Mouse (Mus musculus): ENCODE results near the gene Nhs. TPM values are rescaled to one million over a fixed set of nuclear protein-coding genes. Genes with fewer than 3 reads are reported as not detected.

Nhs gene
- total and polyA plus RNA-seq, 3 experiments = 0.04 to 0.30 (median 0.12) TPM

- Histone ChIP-seq H3K9ac (ENCODE audit: insufficient read depth, low read depth) (no peak overlapping the region), H3K4me1 (ENCODE audit: control insufficient read depth in 1 of 2, insufficient read depth in 2 of 2) (no peaks in the 10 kb centered on the region), H3K79me2 (replicated peaks; ENCODE audit: control insufficient read depth, extremely low read depth, insufficient read depth, poor library complexity, severe bottlenecking) (no peaks in the 10 kb centered on the region), H3K27ac (ENCODE audit: insufficient read depth, low read depth) (no peak overlapping the region), H3K9me3 (replicated peaks; ENCODE audit: low read length) (no peaks in the 10 kb centered on the region), H3K4me2 (ENCODE audit: insufficient read depth, low read depth, poor library complexity, severe bottlenecking) (no peak overlapping the region), H3K4me3 (replicated peaks in 1 of 3; ENCODE audit: low read depth in 2 of 3, low read length in 2 of 3, poor library complexity in 1 of 3) (no peak overlapping the region), H3K36me3 (replicated peaks in 1 of 2; ENCODE audit: control insufficient read depth in 1 of 2, insufficient read depth in 1 of 2, low read length in 1 of 2) (no peaks in the 10 kb centered on the region), H3K27me3 (replicated peaks) (no peaks in the 10 kb centered on the region)
- DNase-seq (ENCODE audit: extremely low read depth) = no peak
- no peak for TF ChIP-seq CHD1 (IDR thresholded peaks at IDR 0.05; ENCODE audit: low read depth, low read length)
- no peak for TF ChIP-seq POLR2A (IDR thresholded peaks at IDR 0.05; ENCODE audit: low read depth, low read length)
- no peak for TF ChIP-seq POLR2AphosphoS2 (IDR thresholded peaks at IDR 0.05; ENCODE audit: low read depth, low read length)
- TF ChIP-seq SIN3A (IDR thresholded peaks at IDR 0.05; ENCODE audit: low read length) = no peak
- TF ChIP-seq KAT2A (IDR thresholded peaks at IDR 0.05; ENCODE audit: insufficient replicate concordance, low read length) = no peak
- TF ChIP-seq TCF12 (IDR thresholded peaks at IDR 0.05; ENCODE audit: low read depth, low read length) = no peak
- no peak for TF ChIP-seq HCFC1 (IDR thresholded peaks at IDR 0.05; ENCODE audit: low read depth, low read length)
- TF ChIP-seq JUND (conservative IDR thresholded peaks at IDR 0.05; ENCODE audit: low read depth, low read length) = no peak
- no peak for TF ChIP-seq SMC3 (IDR thresholded peaks at IDR 0.05; ENCODE audit: low read depth, low read length)
- TF ChIP-seq USF1 (IDR thresholded peaks at IDR 0.05; ENCODE audit: low read depth, low read length) = no peak
- in situ Hi-C loops (cut with MboI; ENCODE audit: low pct_ligation_motif_present, low pct_unique_long_range_greater_than_20kb, low sequenced_read_pairs) = no loop called here
- dilution Hi-C loops (cut with MboI; ENCODE audit: extremely low pct_ligation_motif_present, extremely low pct_unique_long_range_greater_than_20kb, low sequenced_read_pairs) = no loop called here
Observed at GRCm38 (mm10) chrX:161871306-161871705, 288.2 kb downstream of the Nhs start.

- dilution Hi-C loops (cut with MboI; ENCODE audit: extremely low pct_ligation_motif_present, extremely low pct_unique_long_range_greater_than_20kb, low sequenced_read_pairs) = no loop called here
- H3K27ac ChIP-seq (ENCODE audit: insufficient read depth, low read depth) = no peak overlapping the region
- no peak overlapping the region for H3K4me2 ChIP-seq (ENCODE audit: insufficient read depth, low read depth, poor library complexity, severe bottlenecking)
- DNase-seq (ENCODE audit: extremely low read depth) = no peak
- in situ Hi-C loops (cut with MboI; ENCODE audit: low pct_ligation_motif_present, low pct_unique_long_range_greater_than_20kb, low sequenced_read_pairs) = no loop called here
- TF ChIP-seq CHD2 (IDR thresholded peaks at IDR 0.05; ENCODE audit: low read length) (no peak), RAD21 (IDR thresholded peaks at IDR 0.05; ENCODE audit: low read depth, low read length) (no peak), MEF2A (IDR thresholded peaks at IDR 0.05; ENCODE audit: borderline replicate concordance, low read depth, low read length) (no peak), KAT2A (IDR thresholded peaks at IDR 0.05; ENCODE audit: insufficient replicate concordance, low read length) (no peak), NELFE (IDR thresholded peaks at IDR 0.05; ENCODE audit: low read depth, low read length) (no peak), EP300 (IDR thresholded peaks at IDR 0.05; ENCODE audit: low read length) (no peak)
- H3K4me1 ChIP-seq (ENCODE audit: control insufficient read depth in 1 of 2, insufficient read depth in 2 of 2) = no peaks in the 10 kb centered on the region
- no peaks in the 10 kb centered on the region for H3K27me3 ChIP-seq (replicated peaks)
- no peak overlapping the region for H3K9ac ChIP-seq (ENCODE audit: insufficient read depth, low read depth)
- no peaks in the 10 kb centered on the region for H3K9me3 ChIP-seq (replicated peaks; ENCODE audit: low read length)
- no peaks in the 10 kb centered on the region for H3K36me3 ChIP-seq (replicated peaks in 1 of 2; ENCODE audit: control insufficient read depth in 1 of 2, insufficient read depth in 1 of 2, low read length in 1 of 2)
- no peak overlapping the region for H3K4me3 ChIP-seq (replicated peaks in 1 of 3; ENCODE audit: low read depth in 2 of 3, low read length in 2 of 3, poor library complexity in 1 of 3)
- no peaks in the 10 kb centered on the region for H3K79me2 ChIP-seq (replicated peaks; ENCODE audit: control insufficient read depth, extremely low read depth, insufficient read depth, poor library complexity, severe bottlenecking)
Observed at GRCm38 (mm10) chrX:161855630-161856029, 303.9 kb downstream of the Nhs start.
